Mouse (Mus musculus) T-helper 1 cell (primary cell): Measurements from ENCODE around the gene Pgpep1l.

Experiments
- in situ Hi-C: fragments of 300-600 bp; cut with MboI, MseI; formaldehyde crosslinking; loops from one replicate; pipeline ENCODE4 v1.15.1; 2025; ENCODE audit warnings: high pct_unique_total_duplicates

Pgpep1l gene

DNA sequence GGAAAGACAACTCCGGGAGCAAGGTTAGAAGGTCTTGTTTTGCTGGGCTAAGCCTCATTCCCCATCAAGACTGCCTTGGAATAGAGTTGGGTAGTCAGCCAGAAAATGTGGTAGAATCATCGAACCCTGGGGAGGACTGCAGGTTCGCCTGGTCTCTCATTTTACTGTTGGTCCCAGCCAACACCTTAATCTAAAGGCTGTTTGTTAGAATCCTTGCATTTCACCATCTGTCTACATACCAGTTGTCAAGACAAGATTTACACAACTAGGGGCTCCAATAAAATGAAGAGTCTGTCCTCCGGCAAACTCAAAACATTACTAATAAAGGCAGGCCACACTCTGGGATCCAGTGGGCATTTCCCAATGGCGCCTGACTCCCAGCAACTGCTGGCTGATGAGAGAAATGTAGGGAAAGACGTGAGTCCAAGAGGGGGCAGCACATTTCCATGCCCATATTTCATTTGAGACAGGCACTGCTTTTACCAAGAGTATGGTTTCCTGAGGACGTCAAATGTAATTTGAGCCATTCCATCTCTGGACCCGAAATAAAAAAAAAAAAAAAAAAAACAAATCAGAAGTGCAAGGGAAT lies 1.3 kb downstream of the Pgpep1l start:
- in situ Hi-C loops, result no loop called here

- in situ Hi-C loops, result loop anchor here (5.0 kb wide), 1 partner anchor 38 kb away; no protein-coding TSS in a partner anchor
Measured at GRCm38 (mm10) chr7:68259523-68260081, 4.4 kb downstream of the Pgpep1l start.

DNA sequence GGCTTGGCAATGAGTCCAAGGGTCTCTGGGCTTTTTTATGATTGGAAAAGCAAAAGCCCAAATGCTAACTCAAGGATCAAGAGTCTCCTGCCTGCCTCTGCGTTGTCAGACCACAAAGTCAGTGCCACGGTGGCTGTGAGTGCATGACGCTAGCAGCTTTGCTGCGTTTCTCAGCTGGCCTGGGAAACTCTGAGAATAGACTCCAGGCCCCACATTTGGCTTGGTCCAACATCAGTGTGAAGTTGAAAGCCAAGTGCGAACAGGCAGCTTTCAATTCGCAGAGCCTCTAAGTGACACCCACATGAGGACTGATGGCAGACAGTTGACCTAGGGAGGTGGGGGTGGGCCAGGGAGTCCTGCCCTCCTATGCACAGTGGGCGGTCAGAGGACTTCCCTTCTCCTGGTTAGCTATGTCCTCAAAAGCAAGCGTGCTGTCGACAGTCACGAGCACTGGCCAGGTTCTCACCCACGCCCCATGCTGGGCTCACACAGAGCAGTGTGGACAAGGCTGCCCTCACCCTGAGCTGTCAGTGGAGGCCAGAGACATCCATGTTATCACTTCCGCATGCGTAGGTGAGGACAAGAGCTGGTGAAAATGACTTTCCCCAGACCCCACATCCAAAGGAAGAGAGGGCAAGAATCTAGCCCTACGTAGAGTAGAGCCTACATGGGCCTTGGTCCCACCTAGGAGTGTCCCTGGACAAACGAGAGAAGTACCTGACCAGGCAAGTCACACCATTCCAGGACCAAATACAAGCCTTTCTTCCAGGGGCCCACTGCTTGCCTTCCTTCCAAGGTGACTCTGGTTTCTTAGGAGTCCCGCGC lies 5.5 kb downstream of the Pgpep1l start:
- in situ Hi-C loops, result loop anchor here (5.0 kb wide), 1 partner anchor 39 kb away; no protein-coding TSS in a partner anchor

DNA sequence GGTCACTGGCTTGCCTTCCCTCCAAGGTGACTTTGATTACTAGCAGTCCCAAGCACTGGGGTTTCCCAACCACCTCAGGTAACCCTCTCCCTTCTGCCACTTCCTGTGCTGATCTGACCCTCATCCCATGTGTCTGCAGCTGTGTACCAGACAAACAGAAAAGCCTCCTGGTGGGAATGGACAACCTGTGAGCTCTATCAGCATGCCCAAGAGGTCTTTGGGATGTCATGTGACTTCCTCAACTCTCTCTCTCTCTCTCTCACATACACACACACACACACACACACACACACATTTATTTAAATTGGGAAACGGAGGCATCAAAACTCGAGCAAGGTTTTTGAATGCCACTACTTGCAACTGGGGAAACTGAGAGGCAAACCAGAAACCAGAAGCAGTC lies 6.3 kb downstream of the Pgpep1l start:
- in situ Hi-C loops, result loop anchor here (5.0 kb wide), 1 partner anchor 40 kb away; no protein-coding TSS in a partner anchor

DNA sequence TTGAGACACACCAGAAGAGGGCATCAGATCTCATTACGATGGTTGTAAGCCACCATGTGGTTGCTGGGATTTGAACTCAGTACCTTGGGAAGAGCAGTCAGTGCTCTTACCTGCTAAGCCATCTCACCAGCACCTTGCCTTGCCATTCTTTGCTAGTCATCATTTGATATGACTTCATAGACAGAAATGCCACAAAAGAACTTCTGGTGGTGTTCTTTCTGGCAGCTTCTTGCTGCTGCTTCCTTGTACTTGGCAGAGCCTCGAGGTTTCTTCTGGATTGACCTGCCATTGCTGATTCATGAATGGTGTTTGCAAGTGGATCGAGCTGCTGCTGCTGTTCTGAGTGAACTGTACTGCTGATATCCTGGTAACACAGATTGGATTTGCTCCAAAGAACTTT lies 13.1 kb downstream of the Pgpep1l start:
- in situ Hi-C loops, result no loop called here

DNA sequence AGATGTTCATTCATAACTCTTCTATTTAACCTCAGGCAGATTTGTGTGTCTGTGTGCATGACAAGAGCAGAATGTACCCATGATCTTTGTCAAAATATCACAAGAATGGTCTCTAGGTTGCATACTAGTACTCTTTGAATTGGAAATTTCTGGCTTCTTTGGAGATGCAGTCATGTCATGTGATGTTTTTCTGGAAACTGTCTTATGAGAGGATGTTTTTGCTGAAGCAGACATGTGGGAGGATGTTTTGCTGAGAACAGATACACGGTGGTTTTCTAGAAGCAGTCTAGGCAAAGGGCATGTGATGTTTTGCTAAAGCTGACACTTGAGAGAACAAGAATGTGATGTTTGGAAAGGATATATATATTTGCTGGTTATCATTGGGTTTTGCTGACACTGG lies 13.6 kb downstream of the Pgpep1l start:
- in situ Hi-C loops, result no loop called here

DNA sequence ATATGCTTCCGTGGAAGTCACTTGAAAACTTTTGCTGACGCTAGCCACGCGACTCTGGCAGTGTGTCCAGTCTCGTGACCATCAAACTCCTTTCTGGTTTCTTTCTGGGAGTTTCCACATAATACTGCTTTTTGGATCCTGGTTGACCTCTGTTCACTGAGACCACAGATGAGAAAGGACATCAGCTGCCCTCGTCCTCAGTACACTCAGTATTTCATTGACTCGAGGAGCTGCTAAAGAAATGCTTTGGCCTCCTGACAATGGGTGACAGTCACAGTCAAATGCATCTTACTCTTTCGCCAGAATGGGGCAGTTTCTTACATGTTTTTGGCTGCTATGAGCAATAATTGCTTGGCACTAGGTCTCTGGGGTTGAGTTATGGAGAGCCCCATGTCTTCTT lies 17.8 kb downstream of the Pgpep1l start:
- in situ Hi-C loops, result no loop called here

GRCm38 (mm10) chr7:68245681-68246080 lies 18.4 kb downstream of the Pgpep1l start:
- in situ Hi-C loops, result no loop called here

- in situ Hi-C loops, result no loop called here
Measured at GRCm38 (mm10) chr7:68241205-68241604, 22.8 kb downstream of the Pgpep1l start.

DNA sequence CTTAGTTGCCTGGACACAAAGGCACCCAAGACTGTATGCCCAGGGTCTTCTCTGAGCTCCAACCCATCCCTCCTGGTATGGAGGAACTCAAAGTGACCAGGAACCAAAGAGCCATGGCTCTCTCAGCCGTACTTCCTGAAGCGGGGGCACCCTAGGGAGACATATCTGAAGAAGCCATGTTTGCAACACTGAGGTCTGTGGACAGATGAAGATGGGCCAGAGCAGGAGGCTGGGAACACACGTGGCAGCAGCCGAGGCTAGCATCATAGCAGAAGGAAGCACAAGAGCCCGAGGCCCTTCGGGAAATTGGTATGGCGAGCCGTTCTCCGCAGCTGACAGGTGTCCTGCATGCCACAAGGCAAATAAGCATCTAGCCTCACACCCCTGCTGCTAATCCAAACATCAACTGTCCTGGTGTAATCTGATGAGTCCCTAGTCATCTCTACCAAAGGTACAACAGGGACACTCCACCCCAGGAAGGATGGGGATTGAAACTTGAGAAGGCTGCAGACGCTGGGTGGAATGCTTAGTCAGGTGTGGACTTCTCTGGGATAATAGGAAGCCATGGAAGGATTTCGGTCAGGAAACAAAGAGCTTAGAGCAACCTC lies 24.7 kb downstream of the Pgpep1l start:
- in situ Hi-C loops, result no loop called here

- in situ Hi-C loops, result no loop called here
Measured at GRCm38 (mm10) chr7:68236817-68237216, 27.2 kb downstream of the Pgpep1l start.

GRCm38 (mm10) chr7:68233619-68234223 lies 30.3 kb downstream of the Pgpep1l start:
- in situ Hi-C loops, result no loop called here

- in situ Hi-C loops, result no loop called here
Measured at GRCm38 (mm10) chr7:68232521-68232920, 31.5 kb downstream of the Pgpep1l start.

GRCm38 (mm10) chr7:68230831-68231230 lies 33.2 kb downstream of the Pgpep1l start:
- in situ Hi-C loops, result no loop called here

GRCm38 (mm10) chr7:68228491-68228890 lies 35.5 kb downstream of the Pgpep1l start:
- in situ Hi-C loops, result no loop called here

DNA sequence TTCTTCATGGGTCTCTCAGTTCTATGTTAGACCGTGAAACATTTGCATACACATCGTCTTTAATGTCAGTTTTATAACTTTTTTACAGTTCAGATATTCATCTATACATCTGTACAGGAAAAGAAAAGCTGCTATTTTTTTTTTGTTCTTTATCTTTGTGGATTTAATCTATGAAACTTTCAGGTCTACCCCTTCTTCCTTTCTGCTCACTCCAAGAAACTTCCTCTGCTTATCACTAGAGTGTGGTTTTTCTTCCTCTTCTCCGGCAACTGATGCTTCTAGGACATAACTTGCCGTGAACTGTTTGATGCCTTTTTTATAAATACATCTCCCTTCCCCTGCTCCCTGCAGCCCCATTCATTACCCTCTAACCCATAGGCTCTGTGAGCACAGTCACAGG lies 36.4 kb downstream of the Pgpep1l start:
- in situ Hi-C loops, result no loop called here

DNA sequence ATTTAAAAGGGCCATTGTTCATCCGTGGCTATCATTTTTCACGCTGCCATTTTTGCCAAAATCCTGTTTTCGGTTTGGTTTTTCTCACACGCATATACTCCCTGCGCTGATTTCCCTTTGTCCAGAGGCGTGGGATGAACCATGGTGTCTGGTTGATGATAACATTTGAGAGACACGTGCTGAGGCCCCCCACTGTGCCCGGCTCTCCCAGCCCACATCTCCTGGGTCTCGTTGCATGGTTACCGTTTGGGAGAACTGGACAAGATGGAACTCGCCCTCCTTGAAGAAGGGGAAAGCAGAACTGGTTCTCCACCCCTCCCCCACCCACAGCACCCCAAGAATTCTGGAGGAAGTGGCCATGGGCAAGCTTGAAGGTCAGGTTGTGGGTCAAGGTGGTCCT lies 37.0 kb downstream of the Pgpep1l start:
- in situ Hi-C loops, result no loop called here

DNA sequence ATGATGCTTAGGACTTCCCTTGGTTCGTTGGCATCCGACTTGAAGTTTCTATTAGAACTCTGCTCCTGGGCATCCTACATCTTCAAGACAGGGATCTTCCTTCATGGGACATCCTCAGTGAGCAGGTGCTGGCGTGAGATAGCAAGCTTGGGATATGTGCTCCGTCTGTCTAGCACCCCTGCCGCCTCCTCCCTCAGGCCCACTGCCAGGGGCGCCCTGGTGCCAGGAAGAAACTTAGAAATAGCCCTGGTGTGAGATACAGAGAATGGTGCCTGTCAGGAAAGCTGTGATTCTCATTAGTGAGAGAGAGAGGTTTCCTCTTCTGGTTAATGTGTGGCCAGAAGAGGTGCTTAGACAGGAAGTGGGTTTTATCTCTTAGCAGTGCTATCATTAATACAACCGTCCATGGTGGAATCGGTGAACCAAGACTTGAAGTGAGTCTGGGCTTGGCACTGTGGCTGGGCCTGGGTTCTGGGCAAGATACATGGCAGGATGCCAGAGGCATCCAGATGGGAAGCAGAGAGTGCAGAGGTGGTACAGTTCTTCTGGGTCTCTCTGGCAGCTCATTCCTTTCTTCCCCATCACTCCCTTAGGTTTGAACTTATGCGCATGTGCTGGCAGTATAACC lies 38.5 kb downstream of the Pgpep1l start:
- in situ Hi-C loops, result no loop called here

- in situ Hi-C loops, result no loop called here
Measured at GRCm38 (mm10) chr7:68224006-68224405, 40.0 kb downstream of the Pgpep1l start.

GRCm38 (mm10) chr7:68223356-68223808 lies 40.7 kb downstream of the Pgpep1l start:
- in situ Hi-C loops, result no loop called here

- in situ Hi-C loops, result no loop called here
Measured at GRCm38 (mm10) chr7:68221677-68222230, 42.3 kb downstream of the Pgpep1l start.
